Mouse (Mus musculus): ENCODE data around the gene Hoxd11.

The Hoxd11 gene

GRCm38 (mm10) chr2:74727640-74728302, 48.4 kb downstream of the Hoxd11 start:
- DNase-seq (ENCODE audit: extremely low read depth, low read depth), result no peak

GRCm38 (mm10) chr2:74728303-74728680, 48.9 kb downstream of the Hoxd11 start:
- no peak for DNase-seq (ENCODE audit: extremely low read depth, low read depth)

GRCm38 (mm10) chr2:74730331-74730730, 51.0 kb downstream of the Hoxd11 start:
- no peak for DNase-seq (ENCODE audit: extremely low read depth, low read depth)

- DNase-seq (ENCODE audit: extremely low read depth, low read depth), result no peak
Observed at GRCm38 (mm10) chr2:74731055-74731454, 51.7 kb downstream of the Hoxd11 start.

GRCm38 (mm10) chr2:74731799-74732512, 52.6 kb downstream of the Hoxd11 start:
- no peak for DNase-seq (ENCODE audit: extremely low read depth, low read depth)

GRCm38 (mm10) chr2:74732513-74733316, 53.4 kb downstream of the Hoxd11 start:
- no peak for DNase-seq (ENCODE audit: extremely low read depth, low read depth)

- DNase-seq (ENCODE audit: extremely low read depth, low read depth), result no peak
Observed at GRCm38 (mm10) chr2:74733317-74733661, 53.9 kb downstream of the Hoxd11 start.

GRCm38 (mm10) chr2:74733765-74734164, 54.4 kb downstream of the Hoxd11 start:
- DNase-seq (ENCODE audit: extremely low read depth, low read depth), result no peak

- DNase-seq (ENCODE audit: extremely low read depth, low read depth), result no peak
Observed at GRCm38 (mm10) chr2:74734451-74734850, 55.1 kb downstream of the Hoxd11 start.

GRCm38 (mm10) chr2:74734996-74735811, 55.8 kb downstream of the Hoxd11 start:
- DNase-seq (ENCODE audit: extremely low read depth, low read depth), result no peak

GRCm38 (mm10) chr2:74735851-74736687, 56.7 kb downstream of the Hoxd11 start:
- DNase-seq (ENCODE audit: extremely low read depth, low read depth), result no peak
